Mouse (Mus musculus): ENCODE data around the gene Sh3bgrl2. TPM values are rescaled to one million over a fixed set of nuclear protein-coding genes. Genes with fewer than 3 reads are reported as not detected.

The Sh3bgrl2 gene
- polyA plus RNA-seq, 1 experiment: 7.3 TPM

DNA sequence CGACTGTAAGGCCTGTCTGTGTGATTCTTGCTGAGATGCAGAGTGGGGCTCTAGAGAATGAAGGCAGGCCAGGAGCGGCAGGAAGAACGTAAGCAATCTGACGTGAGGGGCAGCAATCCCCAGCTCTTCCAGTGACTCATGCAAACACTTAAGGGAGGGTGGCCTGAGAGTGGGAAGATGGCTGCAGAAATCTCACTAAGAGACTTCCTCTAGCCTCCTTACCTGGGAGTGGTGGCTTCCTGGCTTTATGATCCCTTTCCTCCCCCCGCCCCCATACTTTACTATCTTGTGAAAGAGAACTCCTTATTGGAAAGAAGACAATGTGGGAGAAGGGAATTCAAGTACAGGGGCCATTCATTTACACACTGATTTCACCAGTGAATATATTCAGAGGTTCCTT lies 106.5 kb downstream of the Sh3bgrl2 start:
- 31% methylated on average over 5 of the region's 5 CpGs for WGBS
- DNase-seq: no peak
- TF ChIP-seq POLR2A (IDR thresholded peaks at IDR 0.05; ENCODE audit: borderline replicate concordance, extremely low read depth, low read depth, low read length) (no peak), CTCF (IDR thresholded peaks at IDR 0.05; ENCODE audit: insufficient read depth, low read length) (no peak)

DNA sequence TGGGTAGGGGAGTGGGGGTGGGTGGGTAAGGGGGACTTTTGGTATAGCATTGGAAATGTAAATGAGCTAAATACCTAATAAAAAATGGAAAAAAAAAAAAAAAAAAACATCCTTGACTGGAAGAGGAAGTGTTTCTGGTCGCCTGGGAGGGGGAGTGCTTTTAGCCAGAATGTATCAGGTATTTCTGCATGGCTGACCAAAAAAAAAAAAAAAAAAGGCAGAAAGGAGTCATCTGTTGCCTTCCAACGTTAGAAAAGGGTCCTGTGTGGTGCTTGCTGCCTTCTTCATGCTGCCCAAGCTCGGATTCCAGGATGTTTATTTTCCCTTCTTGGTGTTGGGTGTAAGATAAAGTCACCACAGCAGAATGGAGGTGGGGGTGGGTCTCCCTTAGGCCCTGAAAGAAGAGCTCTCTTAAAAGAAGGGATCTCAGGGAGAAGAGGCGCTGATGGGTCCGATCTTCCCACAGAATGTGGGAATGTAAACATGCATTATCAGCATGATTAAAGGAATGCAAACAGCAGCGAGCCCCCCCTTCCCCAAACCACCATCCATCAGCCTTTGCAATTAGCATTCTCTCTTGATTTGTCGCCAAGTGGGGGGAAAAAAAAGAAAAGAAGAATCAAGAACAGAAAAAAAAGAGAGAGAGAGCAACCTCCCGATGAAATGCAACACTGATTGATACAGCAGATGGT lies 109.0 kb downstream of the Sh3bgrl2 start:
- 19% methylated on average over 8 of the region's 8 CpGs for WGBS
- TF ChIP-seq CTCF (IDR thresholded peaks at IDR 0.05; ENCODE audit: insufficient read depth, low read length) (no peak), POLR2A (IDR thresholded peaks at IDR 0.05; ENCODE audit: borderline replicate concordance, extremely low read depth, low read depth, low read length) (no peak)

More for the DNA sequence above, 106.5 kb downstream of the Sh3bgrl2 start:
- H3K4me1 ChIP-seq (ENCODE audit: control insufficient read depth, insufficient read depth, low read length): no peaks in the 10 kb centered on the region
- H3K4me3 ChIP-seq (replicated peaks; ENCODE audit: extremely low read depth, low read depth, low read length): no peak overlapping the region

DNA sequence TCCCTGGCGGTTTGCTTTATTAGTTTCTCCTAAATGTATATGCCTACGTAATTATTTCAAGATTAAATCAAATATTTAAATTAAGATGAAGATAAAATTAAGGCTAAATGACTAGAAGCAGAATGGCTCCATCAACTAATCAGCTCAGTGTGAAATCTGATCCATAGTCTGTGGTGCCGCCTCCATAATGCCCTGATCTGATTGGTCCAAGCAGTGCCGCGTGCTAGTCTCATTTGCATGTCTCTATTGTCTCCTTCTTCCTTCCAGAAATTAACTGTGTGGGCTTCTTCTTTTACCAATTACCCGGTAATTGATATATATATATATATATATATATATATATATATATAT lies 109.5 kb downstream of the Sh3bgrl2 start:
- H3K4me3 ChIP-seq (replicated peaks; ENCODE audit: extremely low read depth, low read depth, low read length): no peak overlapping the region
- H3K4me1 ChIP-seq (ENCODE audit: control insufficient read depth, insufficient read depth, low read length): no peaks in the 10 kb centered on the region
- no peak for DNase-seq
- TF ChIP-seq CTCF (IDR thresholded peaks at IDR 0.05; ENCODE audit: insufficient read depth, low read length): no peak
- TF ChIP-seq POLR2A (IDR thresholded peaks at IDR 0.05; ENCODE audit: borderline replicate concordance, extremely low read depth, low read depth, low read length): no peak
- WGBS: 47% methylated on average over 6 of the region's 6 CpGs

More for the DNA sequence above, 109.0 kb downstream of the Sh3bgrl2 start:
- no peaks in the 10 kb centered on the region for H3K4me1 ChIP-seq (ENCODE audit: control insufficient read depth, insufficient read depth, low read length)
- no peak overlapping the region for H3K4me3 ChIP-seq (replicated peaks; ENCODE audit: extremely low read depth, low read depth, low read length)
- DNase-seq: no peak

DNA sequence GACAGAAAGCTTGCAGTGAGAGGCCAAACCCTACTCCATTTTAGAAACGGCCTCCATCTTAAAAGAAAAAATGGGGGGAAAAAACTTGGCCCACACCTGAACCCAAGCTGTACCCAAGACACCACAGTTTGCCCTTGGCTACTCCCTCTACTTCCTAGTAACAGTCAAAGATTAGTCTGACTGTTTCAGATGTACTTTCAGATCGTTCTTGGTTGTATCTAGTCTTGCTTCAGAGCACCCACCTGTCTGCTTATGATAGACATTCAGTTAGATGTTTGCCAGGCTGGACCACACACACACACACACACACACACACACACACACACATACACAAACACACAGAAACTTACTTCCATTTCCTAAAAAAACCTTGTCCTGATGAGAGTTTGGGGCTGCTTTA lies 111.0 kb downstream of the Sh3bgrl2 start:
- no peak for DNase-seq
- no peaks in the 10 kb centered on the region for H3K4me1 ChIP-seq (ENCODE audit: control insufficient read depth, insufficient read depth, low read length)
- H3K4me3 ChIP-seq (replicated peaks; ENCODE audit: extremely low read depth, low read depth, low read length): no peak overlapping the region
- TF ChIP-seq CTCF (IDR thresholded peaks at IDR 0.05; ENCODE audit: insufficient read depth, low read length) (no peak), POLR2A (IDR thresholded peaks at IDR 0.05; ENCODE audit: borderline replicate concordance, extremely low read depth, low read depth, low read length) (no peak)
- 88% methylated on average over 2 of the region's 2 CpGs for WGBS

DNA sequence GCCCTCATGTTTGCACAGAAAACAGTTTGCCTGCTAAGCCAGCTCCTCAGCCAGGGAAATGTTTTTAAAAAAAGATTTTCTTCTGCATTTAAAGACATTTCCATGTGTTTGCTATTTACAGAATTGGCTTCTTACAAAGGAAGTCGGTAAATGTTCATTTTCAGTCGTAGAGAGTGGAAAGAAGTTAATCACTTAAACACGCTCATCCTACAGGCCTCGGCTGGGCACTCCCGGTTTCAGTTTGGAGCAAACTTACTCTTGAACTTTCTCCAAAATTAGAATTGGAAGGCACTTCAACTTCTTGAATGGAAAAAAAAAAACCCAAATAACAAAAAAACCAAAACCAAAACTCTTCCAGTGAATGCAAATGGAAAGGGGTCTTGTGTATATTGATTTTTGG lies 113.7 kb downstream of the Sh3bgrl2 start:
- Histone ChIP-seq H3K4me1 (ENCODE audit: control insufficient read depth, insufficient read depth, low read length) (peaks cover 2% of the 10 kb centered on the region; the same call in 1 of the 2 replicates), H3K4me3 (replicated peaks; ENCODE audit: extremely low read depth, low read depth, low read length) (no peak overlapping the region)
- no peak for DNase-seq
- TF ChIP-seq POLR2A (IDR thresholded peaks at IDR 0.05; ENCODE audit: borderline replicate concordance, extremely low read depth, low read depth, low read length) (no peak), CTCF (IDR thresholded peaks at IDR 0.05; ENCODE audit: insufficient read depth, low read length) (no peak)
- 72% methylated on average over 5 of the region's 5 CpGs for WGBS

DNA sequence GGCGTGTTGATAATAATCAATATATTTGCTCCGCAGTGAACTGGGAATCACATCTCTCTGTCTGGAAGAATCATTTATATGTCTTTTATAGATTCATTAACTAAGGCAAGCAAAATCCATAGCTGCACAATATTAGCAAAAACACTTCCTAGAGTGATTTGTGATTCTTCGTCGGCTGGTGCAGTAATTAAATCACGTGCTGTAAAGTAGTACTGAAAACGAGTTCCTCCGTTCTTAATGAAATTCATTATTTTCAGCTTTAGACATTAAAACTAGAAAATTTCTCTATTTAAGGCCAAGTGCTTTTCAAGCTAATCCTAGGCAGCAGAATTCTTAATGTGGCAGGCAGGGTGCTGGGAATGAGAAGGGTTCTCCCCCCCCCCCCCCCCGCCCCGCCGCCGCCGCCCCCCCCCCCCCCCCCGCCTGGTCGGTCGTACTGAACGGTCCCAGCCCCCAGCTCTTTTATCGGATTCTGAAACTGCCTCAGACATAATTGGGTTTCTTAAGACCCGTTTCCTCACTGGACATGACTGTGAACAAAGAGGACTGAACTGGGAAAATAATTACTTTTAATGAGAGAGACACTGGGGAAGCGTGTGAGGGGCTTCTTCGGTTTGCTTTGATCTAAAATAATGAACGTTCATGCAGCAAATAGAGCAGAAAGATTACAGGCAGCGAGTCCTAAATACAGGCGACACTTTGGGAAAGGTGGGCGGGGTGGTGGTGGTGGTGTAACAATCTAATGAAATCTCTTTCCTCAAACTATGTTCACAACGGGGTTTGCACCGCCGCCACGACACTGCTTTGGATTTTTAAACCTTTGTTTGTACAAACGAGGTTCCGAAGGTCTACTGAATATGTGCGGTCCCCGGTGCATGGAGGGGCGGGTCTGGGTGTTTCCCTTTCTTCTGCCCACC lies 116.1 kb downstream of the Sh3bgrl2 start:
- DNase-seq: no peak
- H3K4me3 ChIP-seq (replicated peaks; ENCODE audit: extremely low read depth, low read depth, low read length): no peak overlapping the region

DNA sequence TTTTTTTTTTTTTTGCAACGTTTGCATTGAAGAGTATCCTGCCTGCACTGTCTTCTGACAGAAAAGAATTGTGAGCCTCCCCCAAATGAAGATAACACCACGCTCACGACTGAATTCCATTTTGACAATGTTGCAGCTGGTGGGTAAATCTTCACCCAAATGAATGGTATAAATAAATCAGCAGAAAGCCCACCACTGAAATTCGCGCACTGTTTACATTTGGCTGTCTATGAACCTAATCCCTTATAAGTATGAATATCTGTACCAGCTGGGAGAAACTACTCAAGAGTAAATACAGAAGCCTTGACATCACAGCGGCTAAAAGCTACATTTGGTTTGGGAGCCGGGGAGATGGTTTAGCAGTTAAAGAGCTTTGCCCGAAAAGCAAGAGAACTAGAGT lies 116.8 kb downstream of the Sh3bgrl2 start:
- peaks cover 2% of the 10 kb centered on the region; the same call in 1 of the 2 replicates for H3K4me1 ChIP-seq (ENCODE audit: control insufficient read depth, insufficient read depth, low read length)
- H3K4me3 ChIP-seq (replicated peaks; ENCODE audit: extremely low read depth, low read depth, low read length): no peak overlapping the region
- TF ChIP-seq POLR2A (IDR thresholded peaks at IDR 0.05; ENCODE audit: borderline replicate concordance, extremely low read depth, low read depth, low read length) (no peak), CTCF (IDR thresholded peaks at IDR 0.05; ENCODE audit: insufficient read depth, low read length) (no peak)
- WGBS: 54% methylated on average over 8 of the region's 8 CpGs
- DNase-seq: no peak

More for the DNA sequence above, 116.1 kb downstream of the Sh3bgrl2 start:
- H3K4me1 ChIP-seq (ENCODE audit: control insufficient read depth, insufficient read depth, low read length): peaks cover 2% of the 10 kb centered on the region; the same call in 1 of the 2 replicates
- 19% methylated on average over 25 of the region's 33 CpGs for WGBS
- TF ChIP-seq CTCF (IDR thresholded peaks at IDR 0.05; ENCODE audit: insufficient read depth, low read length) (no peak), POLR2A (IDR thresholded peaks at IDR 0.05; ENCODE audit: borderline replicate concordance, extremely low read depth, low read depth, low read length) (no peak)

DNA sequence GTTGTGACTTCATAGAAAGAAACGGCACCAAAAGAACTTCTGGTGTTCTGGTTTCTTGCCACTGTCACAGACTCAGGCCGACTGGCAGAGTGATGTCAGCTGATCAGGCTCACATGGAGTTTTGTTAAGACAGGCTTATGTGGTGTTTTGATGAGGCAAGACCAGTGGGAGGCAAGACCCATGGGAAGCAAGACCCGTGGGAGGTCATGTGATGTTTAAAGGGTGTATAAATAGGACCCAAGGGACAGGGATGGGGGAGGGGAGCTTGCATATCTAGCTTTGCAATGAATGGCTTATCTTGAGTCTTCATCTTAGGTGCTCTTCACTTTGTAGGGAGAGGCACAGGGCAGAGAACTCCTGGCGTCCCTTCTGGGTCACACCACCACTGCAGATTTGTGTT lies 118.9 kb downstream of the Sh3bgrl2 start:
- TF ChIP-seq CTCF (IDR thresholded peaks at IDR 0.05; ENCODE audit: insufficient read depth, low read length): no peak
- no peak for TF ChIP-seq POLR2A (IDR thresholded peaks at IDR 0.05; ENCODE audit: borderline replicate concordance, extremely low read depth, low read depth, low read length)
- peaks cover 2% of the 10 kb centered on the region; the same call in 1 of the 2 replicates for H3K4me1 ChIP-seq (ENCODE audit: control insufficient read depth, insufficient read depth, low read length)
- no peak overlapping the region for H3K4me3 ChIP-seq (replicated peaks; ENCODE audit: extremely low read depth, low read depth, low read length)
- WGBS: 42% methylated on average over 4 of the region's 4 CpGs
- DNase-seq: no peak

DNA sequence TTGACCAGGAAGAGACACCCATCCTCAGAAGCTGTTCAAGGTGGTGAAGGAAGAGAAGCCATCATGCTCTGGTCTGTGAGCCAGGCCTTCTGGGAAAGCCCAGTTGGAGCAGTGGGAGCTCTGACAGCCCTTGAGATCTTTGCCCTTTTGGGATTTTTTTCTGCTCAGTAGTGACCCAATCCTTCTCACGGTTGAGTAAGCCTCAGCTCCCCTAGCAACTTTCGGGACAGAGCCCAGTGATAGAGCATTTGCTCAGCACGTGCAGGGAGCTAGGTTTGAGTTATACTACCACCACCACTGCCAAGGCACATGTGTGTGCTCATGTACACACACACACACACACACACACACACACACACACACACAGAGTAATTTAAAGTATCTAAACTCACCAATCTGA lies 131.5 kb downstream of the Sh3bgrl2 start:
- 76% methylated on average over 3 of the region's 3 CpGs for WGBS
- TF ChIP-seq CTCF (IDR thresholded peaks at IDR 0.05; ENCODE audit: insufficient read depth, low read length) (no peak), POLR2A (IDR thresholded peaks at IDR 0.05; ENCODE audit: borderline replicate concordance, extremely low read depth, low read depth, low read length) (no peak)
- no peaks in the 10 kb centered on the region for H3K4me1 ChIP-seq (ENCODE audit: control insufficient read depth, insufficient read depth, low read length)
- no peak overlapping the region for H3K4me3 ChIP-seq (replicated peaks; ENCODE audit: extremely low read depth, low read depth, low read length)
- no peak for DNase-seq

Measured in lung, adult 2 months (tissue).